Mouse (Mus musculus) heart, embryonic 16.5 days (tissue): Measurements from ENCODE around the gene Dnase2b. TPM values are rescaled to one million over a fixed set of nuclear protein-coding genes. Genes with fewer than 3 reads are reported as not detected.

Source experiments
- ATAC-seq: fragments of 200-750 bp; cut with Nextera tagmentation; replicated peaks from 2 replicates; pipeline ENCODE4 v1.8.0; 2017; ENCODE audit warnings: moderate number of reproducible peaks; ENCODE audit not compliant: insufficient read depth, low FRiP score; ENCODE audit errors: extremely low read depth
- H3K27ac ChIP-seq: fragments of 300-500 bp; sonication (generic); 2 replicates; pipeline ENCODE4 v1.5.1; 2014; ENCODE audit warnings: mild to moderate bottlenecking, low read length, control low read depth, moderate library complexity
- H3K27me3 ChIP-seq: fragments of 300-500 bp; sonication (generic); 2 replicates; pipeline ENCODE4 v1.6.1; 2014; ENCODE audit warnings: low read length, mixed read lengths; ENCODE audit not compliant: control insufficient read depth, insufficient read depth
- H3K36me3 ChIP-seq: fragments of 300-500 bp; sonication (generic); 2 replicates; pipeline ENCODE4 v1.6.1; 2014; ENCODE audit not compliant: control insufficient read depth, insufficient read depth
- H3K4me1 ChIP-seq: fragments of 300-500 bp; sonication (generic); 2 replicates; pipeline ENCODE4 v1.6.1; 2014; ENCODE audit warnings: low read length, mixed read lengths; ENCODE audit not compliant: control insufficient read depth, insufficient read depth
- H3K4me2 ChIP-seq: fragments of 300-500 bp; sonication (generic); 2 replicates; pipeline ENCODE4 v1.6.1; 2014; ENCODE audit warnings: low read depth, mild to moderate bottlenecking, control low read depth, low read length
- H3K4me3 ChIP-seq: fragments of 300-500 bp; sonication (generic); 2 replicates; pipeline ENCODE4 v1.5.1; 2014; ENCODE audit warnings: mild to moderate bottlenecking, control low read depth, low read length
- H3K9ac ChIP-seq: fragments of 300-500 bp; sonication (generic); 2 replicates; pipeline ENCODE4 v1.6.1; 2014; ENCODE audit warnings: low read length, control low read depth
- H3K9me3 ChIP-seq: fragments of 300-500 bp; sonication (generic); replicated peaks from 2 replicates; pipeline ENCODE4 v1.6.1; 2016; ENCODE audit warnings: low read length; ENCODE audit not compliant: control insufficient read depth
- WGBS: fragments of 180-500 bp; shearing (Covaris S2); extraction: QIAGEN DNeasy Blood & Tissue Kit; methylation state at CpG from one replicate; pipeline ENCODE4 v1.1.7; 2014; 5-methylcytosine and 5-hydroxymethylcytosine counted together
- polyA plus RNA-seq: library from polyadenylated mRNA; unstranded; fragments of >200 nt; fragmentation: Nextera tagmentation; extraction: Ambion mirVana; gene quantifications from 2 replicates; pipeline ENCODE4 v1.2.1, GENCODE M21; 2015

The Dnase2b gene
- polyA plus RNA-seq, 1 experiment from 2014 or later: not detected

DNA sequence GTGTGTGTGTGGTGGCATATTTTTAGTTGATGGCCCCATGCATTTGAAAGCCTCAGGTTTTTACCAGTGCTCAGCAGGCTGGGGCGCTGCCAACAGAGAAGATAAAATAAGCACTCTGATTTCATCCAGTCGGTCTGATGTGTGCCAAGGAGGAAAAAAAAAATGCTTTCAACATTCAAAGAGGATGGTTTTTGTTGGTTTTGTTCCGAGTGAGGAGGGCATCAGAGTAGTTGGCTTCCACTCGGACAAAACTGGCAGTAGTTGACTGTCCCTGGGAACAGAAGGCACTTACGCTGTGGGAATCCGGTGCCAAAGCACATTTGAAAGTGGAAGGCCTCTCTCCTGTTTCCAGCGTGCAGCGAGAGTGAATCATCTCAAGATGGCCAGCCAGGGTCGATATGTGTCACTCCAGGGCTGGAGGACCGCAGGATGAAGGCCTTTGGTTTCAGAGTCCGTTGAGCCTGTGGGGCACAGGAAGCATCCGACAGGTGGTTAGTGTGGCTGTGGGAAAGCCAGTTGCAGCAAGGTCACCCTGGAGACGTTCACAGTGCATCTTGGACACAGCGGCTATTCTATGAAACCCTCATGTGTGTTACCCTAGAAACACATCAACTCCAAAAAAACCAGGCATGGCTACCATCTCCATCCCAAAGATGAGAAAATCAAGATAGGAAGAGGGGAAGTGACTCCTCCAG, 5.3 kb upstream of the Dnase2b start:
- H3K4me1 ChIP-seq: peaks cover 10% of the 10 kb centered on the region
- WGBS: 51% methylated on average over 14 of the region's 14 CpGs
- H3K9me3 ChIP-seq: no peaks in the 10 kb centered on the region
- H3K9ac ChIP-seq: no peak overlapping the region
- H3K27me3 ChIP-seq: no peaks in the 10 kb centered on the region
- H3K4me3 ChIP-seq: no peak overlapping the region
- ATAC-seq: peak; percentile 73
- no peaks in the 10 kb centered on the region for H3K36me3 ChIP-seq
- H3K27ac ChIP-seq: peak overlapping the region; percentile 69
- peak overlapping the region; percentile 43 for H3K4me2 ChIP-seq

DNA sequence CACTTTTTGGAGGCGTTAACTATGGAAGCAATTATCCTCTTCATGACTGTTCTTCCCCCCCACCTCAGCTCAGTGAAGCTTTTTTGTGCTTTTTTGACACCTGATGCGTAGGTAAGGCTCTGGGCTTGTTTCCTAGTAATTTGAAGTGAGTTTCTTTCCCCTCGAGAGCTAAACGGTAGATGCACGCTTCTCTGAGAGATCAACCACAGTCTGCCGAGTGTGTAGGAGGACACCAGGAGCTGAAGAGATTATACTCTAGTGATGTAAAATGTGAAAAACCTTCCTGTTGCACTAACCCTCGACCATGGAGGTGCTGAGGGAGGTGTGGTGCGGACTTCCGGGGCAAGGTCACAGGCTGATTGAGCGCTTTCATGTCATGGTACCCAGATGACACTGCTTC, 4.7 kb upstream of the Dnase2b start:
- WGBS: 71% methylated on average over 10 of the region's 10 CpGs
- no peaks in the 10 kb centered on the region for H3K27me3 ChIP-seq
- peak; percentile 52; the same call in 1 of the 2 replicates for ATAC-seq
- H3K4me1 ChIP-seq: peaks cover 10% of the 10 kb centered on the region
- no peak overlapping the region for H3K4me3 ChIP-seq
- 0 out of 2 replicates have a peak overlapping the region, but pooled peaks have one; percentile 43 for H3K4me2 ChIP-seq
- no peaks in the 10 kb centered on the region for H3K36me3 ChIP-seq
- H3K27ac ChIP-seq: peak overlapping the region; percentile 69
- no peak overlapping the region for H3K9ac ChIP-seq
- H3K9me3 ChIP-seq: no peaks in the 10 kb centered on the region

DNA sequence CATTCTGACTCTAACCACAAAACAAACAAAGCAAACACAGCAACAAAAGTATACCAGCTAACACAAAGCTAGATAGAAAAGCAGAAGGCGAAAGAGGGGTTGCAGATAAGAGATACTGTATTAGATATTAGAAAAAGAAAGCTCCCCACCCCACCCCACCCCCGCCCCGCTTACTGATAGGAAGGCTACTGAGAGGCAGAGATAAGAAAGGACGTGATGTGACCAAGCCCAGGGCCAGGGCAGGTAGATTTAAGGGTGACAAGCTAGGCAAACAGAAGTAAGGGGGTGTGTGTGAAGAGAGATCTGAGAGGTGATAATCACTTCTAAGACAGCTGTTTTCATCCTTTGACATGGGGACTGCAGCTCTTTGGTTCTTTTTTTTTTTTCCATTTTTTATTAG, 3.0 kb upstream of the Dnase2b start:
- Histone ChIP-seq H3K9me3 (no peaks in the 10 kb centered on the region), H3K4me3 (no peak overlapping the region), H3K9ac (no peak overlapping the region), H3K4me2 (no peak overlapping the region), H3K4me1 (peaks cover 10% of the 10 kb centered on the region), H3K36me3 (no peaks in the 10 kb centered on the region), H3K27ac (no peak overlapping the region), H3K27me3 (no peaks in the 10 kb centered on the region)
- WGBS: 58% methylated on average over 4 of the region's 4 CpGs
- ATAC-seq: no peak

DNA sequence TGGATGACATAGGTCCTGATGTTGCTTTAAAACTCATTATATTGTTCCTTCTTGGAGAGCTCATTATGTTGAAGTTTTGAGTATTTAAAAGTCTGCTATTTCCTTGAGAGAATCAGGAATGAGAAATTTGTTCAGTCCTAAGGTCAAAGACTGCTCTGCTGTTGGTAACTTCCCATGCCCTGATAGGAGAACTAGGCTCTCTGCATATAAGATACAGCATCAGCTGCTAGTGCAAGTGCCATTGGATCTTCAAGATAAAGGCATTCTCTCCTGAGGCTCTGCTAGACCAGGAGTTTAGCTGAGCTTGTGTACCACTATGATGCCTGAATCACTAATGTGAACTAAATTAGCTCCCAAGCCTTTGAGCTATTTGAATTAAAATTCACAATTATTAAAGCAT, 2.5 kb upstream of the Dnase2b start:
- ATAC-seq: no peak
- Histone ChIP-seq H3K9ac (no peak overlapping the region), H3K4me3 (no peak overlapping the region), H3K36me3 (no peaks in the 10 kb centered on the region), H3K27ac (no peak overlapping the region), H3K4me2 (no peak overlapping the region), H3K9me3 (no peaks in the 10 kb centered on the region), H3K27me3 (no peaks in the 10 kb centered on the region), H3K4me1 (peaks cover 10% of the 10 kb centered on the region)

DNA sequence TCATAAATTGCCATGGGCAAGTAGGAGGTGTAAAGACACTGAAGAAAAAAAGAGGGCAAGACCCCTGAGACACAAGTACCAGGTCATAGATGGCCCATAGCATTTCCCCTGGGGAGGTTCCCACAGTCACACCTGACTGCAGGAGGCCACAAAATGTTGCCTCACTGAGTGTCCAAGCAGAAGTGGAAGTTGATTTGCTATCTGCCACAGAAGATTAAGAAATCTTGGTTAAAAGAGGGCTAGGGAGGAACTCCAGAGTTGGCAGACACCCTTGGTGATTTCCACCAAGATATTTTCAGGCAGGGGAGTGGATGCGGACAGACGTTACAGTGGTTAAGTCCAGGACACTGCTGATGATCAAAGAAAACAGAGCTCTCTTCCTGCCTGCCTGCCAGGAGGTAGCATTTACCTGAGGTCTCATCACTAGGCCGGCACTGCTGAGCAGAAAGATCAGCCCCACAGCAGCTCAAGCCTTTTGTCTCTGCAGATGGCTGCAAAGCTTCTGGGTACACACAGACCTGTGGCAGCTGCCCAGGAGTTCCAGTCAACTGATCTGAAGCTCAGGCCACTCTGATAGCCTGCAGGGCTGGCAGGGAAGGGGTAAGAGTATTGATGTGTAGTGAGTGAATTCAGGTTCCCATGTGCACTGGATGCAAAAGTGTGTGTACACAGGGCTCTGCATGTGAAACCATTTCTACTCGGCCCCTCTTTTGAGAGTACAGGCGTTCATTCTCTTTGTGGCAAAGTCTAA, 1.3 kb upstream of the Dnase2b start:
- H3K27me3 ChIP-seq: no peaks in the 10 kb centered on the region
- no peak for ATAC-seq
- WGBS: 64% methylated on average over 5 of the region's 5 CpGs
- no peak overlapping the region for H3K27ac ChIP-seq
- no peaks in the 10 kb centered on the region for H3K36me3 ChIP-seq
- no peaks in the 10 kb centered on the region for H3K9me3 ChIP-seq
- no peak overlapping the region for H3K9ac ChIP-seq
- H3K4me2 ChIP-seq: no peak overlapping the region
- no peak overlapping the region for H3K4me3 ChIP-seq
- peaks cover 10% of the 10 kb centered on the region for H3K4me1 ChIP-seq

DNA sequence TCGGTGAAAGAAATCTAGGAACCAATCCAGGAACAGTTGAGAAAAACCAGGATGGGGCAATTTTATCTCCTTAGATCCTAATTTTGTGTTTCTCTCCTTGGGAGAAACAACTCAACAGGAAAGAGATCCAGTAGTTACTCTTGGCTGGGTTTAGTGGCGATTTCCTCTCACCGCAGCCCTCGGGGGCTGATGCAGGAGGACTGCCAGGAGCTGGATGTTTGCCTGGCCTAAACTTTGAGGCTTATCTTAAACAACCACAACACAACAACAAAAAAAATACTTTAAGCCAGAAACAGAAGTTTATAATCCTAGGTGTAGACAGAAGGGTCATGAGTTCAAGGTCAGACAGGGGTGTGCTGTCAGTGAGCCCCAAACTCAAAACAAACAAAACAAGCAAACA, 3.6 kb downstream of the Dnase2b start:
- no peaks in the 10 kb centered on the region for H3K36me3 ChIP-seq
- ATAC-seq: no peak
- H3K27me3 ChIP-seq: no peaks in the 10 kb centered on the region
- no peak overlapping the region for H3K9ac ChIP-seq
- H3K27ac ChIP-seq: no peak overlapping the region
- no peaks in the 10 kb centered on the region for H3K9me3 ChIP-seq
- no peak overlapping the region for H3K4me3 ChIP-seq
- WGBS: 57% methylated on average over 4 of the region's 4 CpGs
- no peak overlapping the region for H3K4me2 ChIP-seq
- no peaks in the 10 kb centered on the region for H3K4me1 ChIP-seq

DNA sequence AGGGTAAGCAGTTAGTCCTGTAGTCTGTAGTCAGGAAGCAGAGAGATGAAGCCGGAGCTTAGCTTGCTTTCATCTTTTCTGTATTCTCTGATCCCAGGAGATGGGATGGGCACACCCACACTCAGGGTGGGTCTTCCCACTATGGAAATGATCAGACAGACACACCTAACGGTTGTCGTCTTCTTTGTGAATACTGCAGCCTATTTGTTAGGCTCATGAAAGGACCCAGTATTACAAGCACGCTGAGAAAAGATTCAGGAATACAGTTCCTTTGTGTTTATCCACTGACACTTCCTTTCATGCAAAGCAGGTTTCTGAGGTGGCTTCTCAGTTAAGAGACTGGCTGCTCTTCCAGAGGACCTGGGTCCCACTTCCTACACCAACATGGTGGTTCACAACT, 4.1 kb downstream of the Dnase2b start:
- WGBS: 78% methylated on average over 4 of the region's 4 CpGs

DNA sequence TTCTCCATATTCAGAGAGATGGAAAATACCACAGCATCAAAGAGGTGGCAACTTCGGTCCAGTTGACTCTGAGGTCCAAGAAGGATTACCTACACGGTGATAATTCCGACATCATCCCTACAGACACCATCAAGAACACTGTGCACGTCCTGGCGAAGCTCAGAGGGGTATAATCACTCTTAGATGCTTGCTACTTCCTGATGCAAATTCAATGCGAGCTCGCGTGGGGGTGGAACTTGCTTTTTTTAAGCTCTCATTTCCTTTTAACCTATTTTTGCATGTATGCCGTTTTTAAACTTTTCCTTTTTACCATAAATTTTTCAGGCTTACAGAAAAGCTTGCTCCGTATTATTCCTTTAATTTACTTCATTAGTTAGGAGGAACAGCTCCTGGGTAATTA, 5.1 kb downstream of the Dnase2b start:
- no peak overlapping the region for H3K9ac ChIP-seq
- no peak for ATAC-seq
- WGBS: 74% methylated on average over 10 of the region's 10 CpGs

More for the DNA sequence above, 4.1 kb downstream of the Dnase2b start:
- no peak overlapping the region for H3K27ac ChIP-seq
- H3K4me3 ChIP-seq: no peak overlapping the region
- ATAC-seq: no peak
- H3K9me3 ChIP-seq: no peaks in the 10 kb centered on the region
- H3K4me2 ChIP-seq: no peak overlapping the region
- H3K9ac ChIP-seq: no peak overlapping the region
- no peaks in the 10 kb centered on the region for H3K4me1 ChIP-seq
- no peaks in the 10 kb centered on the region for H3K27me3 ChIP-seq
- H3K36me3 ChIP-seq: no peaks in the 10 kb centered on the region

DNA sequence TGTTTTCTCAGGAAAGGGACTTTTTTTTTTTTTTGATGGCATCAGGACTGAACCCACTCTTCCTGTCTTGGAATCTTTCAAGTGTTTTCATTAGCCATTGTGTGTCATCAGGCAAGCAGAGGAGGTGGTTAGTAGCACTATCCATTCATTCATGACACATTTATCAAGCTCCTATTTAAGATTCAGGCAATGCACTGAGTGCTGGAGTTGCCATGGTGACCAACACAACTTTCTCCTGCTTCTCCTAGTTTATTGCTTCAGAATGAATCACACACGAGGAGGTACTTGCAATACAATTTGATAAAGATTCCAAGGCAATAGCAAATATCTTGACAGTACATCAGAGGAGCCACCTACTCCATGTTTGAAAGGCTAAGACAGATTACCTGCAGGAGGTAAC, 8.0 kb downstream of the Dnase2b start:
- Histone ChIP-seq H3K9me3 (no peaks in the 10 kb centered on the region), H3K27me3 (no peaks in the 10 kb centered on the region), H3K36me3 (no peaks in the 10 kb centered on the region), H3K4me3 (no peak overlapping the region), H3K9ac (no peak overlapping the region), H3K4me2 (no peak overlapping the region), H3K4me1 (peaks cover 2% of the 10 kb centered on the region; the same call in 1 of the 2 replicates), H3K27ac (no peak overlapping the region)
- 38% methylated on average over 1 of the region's 1 CpGs for WGBS
- ATAC-seq: no peak

More for the DNA sequence above, 5.1 kb downstream of the Dnase2b start:
- no peaks in the 10 kb centered on the region for H3K9me3 ChIP-seq
- H3K36me3 ChIP-seq: no peaks in the 10 kb centered on the region
- H3K4me2 ChIP-seq: no peak overlapping the region
- H3K27ac ChIP-seq: no peak overlapping the region
- no peaks in the 10 kb centered on the region for H3K27me3 ChIP-seq
- no peak overlapping the region for H3K4me3 ChIP-seq
- H3K4me1 ChIP-seq: no peaks in the 10 kb centered on the region
